Mouse (Mus musculus) midbrain, postnatal 0 days (tissue): ENCODE measurements around the gene Gm4553. TPM values are rescaled to one million over a fixed set of nuclear protein-coding genes. Genes with fewer than 3 reads are reported as not detected.
"Not testable (repeated sequence)": the region's sequence is repeated elsewhere in the genome, so short reads cannot be mapped to it uniquely, and the experiment has no call there.

ENCODE experiments used
- ATAC-seq: fragments of 200-750 bp; cut with Nextera tagmentation; 2 replicates; pipeline ENCODE4 v1.8.0; 2017; ENCODE audit warnings: moderate number of reproducible peaks, mild to moderate bottlenecking, moderate TSS enrichment, moderate library complexity; ENCODE audit not compliant: low FRiP score
- DNase-seq: peaks from one replicate; pipeline ENCODE4 v3.0.0-alpha.2; 2015; ENCODE audit warnings: low spot score
- H3K27ac ChIP-seq: fragments of 300-500 bp; sonication (generic); 2 replicates; pipeline ENCODE4 v1.5.1; 2014; ENCODE audit warnings: low read depth, mild to moderate bottlenecking, low read length, mixed read lengths
- H3K27me3 ChIP-seq: fragments of 300-500 bp; sonication (generic); 2 replicates; pipeline ENCODE4 v1.6.1; 2014; ENCODE audit warnings: low read length, control low read depth, mixed read lengths; ENCODE audit not compliant: insufficient read depth
- H3K36me3 ChIP-seq: fragments of 300-500 bp; sonication (generic); 2 replicates; pipeline ENCODE4 v1.6.1; 2014; ENCODE audit warnings: low read length, control low read depth, mixed read lengths; ENCODE audit not compliant: insufficient read depth
- H3K4me1 ChIP-seq: fragments of 300-500 bp; sonication (generic); 2 replicates; pipeline ENCODE4 v1.6.1; 2014; ENCODE audit warnings: mild to moderate bottlenecking, control low read depth, antibody characterized with exemption, low read length, mixed read lengths; ENCODE audit not compliant: insufficient read depth
- H3K4me2 ChIP-seq: fragments of 300-500 bp; sonication (generic); 2 replicates; pipeline ENCODE4 v1.6.1; 2014; ENCODE audit warnings: low read depth, mild to moderate bottlenecking, low read length, mixed read lengths; ENCODE audit not compliant: poor library complexity, severe bottlenecking
- H3K4me3 ChIP-seq: fragments of 300-500 bp; sonication (generic); 2 replicates; pipeline ENCODE4 v1.5.1; 2014; ENCODE audit warnings: low read depth, mild to moderate bottlenecking, low read length, moderate library complexity
- H3K9ac ChIP-seq: fragments of 300-500 bp; sonication (generic); replicated peaks from 2 replicates; pipeline ENCODE4 v1.6.1; 2014; ENCODE audit warnings: mild to moderate bottlenecking, low read length, moderate library complexity, mixed read lengths; ENCODE audit not compliant: poor library complexity, severe bottlenecking
- H3K9me3 ChIP-seq: fragments of 300-500 bp; sonication (generic); 2 replicates; pipeline ENCODE4 v1.6.1; 2016; ENCODE audit warnings: low read length, control low read depth
- CTCF ChIP-seq: IDR thresholded peaks from 2 replicates; pipeline ENCODE4 v1.5.1; 2016; ENCODE audit warnings: antibody characterized with exemption, mild to moderate bottlenecking
- WGBS: fragments of 180-500 bp; shearing (Covaris S2); extraction: QIAGEN DNeasy Blood & Tissue Kit; methylation state at CpG from one replicate; pipeline ENCODE4 v1.1.7; 2014; 5-methylcytosine and 5-hydroxymethylcytosine counted together
- polyA plus RNA-seq: library from polyadenylated mRNA; unstranded; fragments of >200 nt; fragmentation: Nextera tagmentation; extraction: Ambion mirVana; gene quantifications from 2 replicates; pipeline ENCODE4 v1.2.1, GENCODE M21; 2015
- total RNA-seq: library from RNA; depleted of rRNA; stranded (reverse); fragments of >200 nt; gene quantifications from 2 replicates; pipeline ENCODE4 v1.2.3, GENCODE M21; 2014; rRNA removed

Gene Gm4553
- total RNA-seq = not detected in 2 replicates
- polyA plus RNA-seq = not detected in 2 replicates

GRCm38 (mm10) chr7:142165639-142166038 lies at the start of gene Gm4553:
Gene Gm4553, minus strand, starts transcription at chr7:142165739.
- H3K27me3 ChIP-seq, H3K9me3 ChIP-seq, H3K36me3 ChIP-seq, H3K4me3 ChIP-seq, H3K4me1 ChIP-seq, ATAC-seq, H3K4me2 ChIP-seq, H3K27ac ChIP-seq, DNase-seq, H3K9ac ChIP-seq: not testable (repeated sequence)

- H3K27me3 ChIP-seq, H3K36me3 ChIP-seq, DNase-seq, H3K27ac ChIP-seq, H3K9me3 ChIP-seq, ATAC-seq, H3K9ac ChIP-seq, H3K4me2 ChIP-seq, H3K4me1 ChIP-seq, H3K4me3 ChIP-seq: not testable (repeated sequence)
- WGBS = 45% methylated on average over 1 of the region's 1 CpGs
These were observed 46.6 kb upstream of the Gm4553 start for GRCm38 (mm10) chr7:142212136-142212535.

- H3K9me3 ChIP-seq = no peaks in the 10 kb centered on the region
- TF ChIP-seq CTCF = no peak
- DNase-seq (no peak), ATAC-seq (no peak)
- H3K9ac ChIP-seq = no peak within 1 kb of the TSS
- H3K4me3 ChIP-seq = no peak within 1 kb of the TSS
- H3K27me3 ChIP-seq = no peaks in the 10 kb centered on the region
- WGBS = 55% methylated on average over 1 of the region's 1 CpGs
- H3K36me3 ChIP-seq = no peaks in the 10 kb centered on the region
- no peak within 1 kb of the TSS for H3K4me2 ChIP-seq
- no peaks in the 10 kb centered on the region for H3K4me1 ChIP-seq
- H3K27ac ChIP-seq = no peak within 1 kb of the TSS
These were observed 46.0 kb upstream of the Gm4553 start, which contains the start of gene Gm7579 for GRCm38 (mm10) chr7:142211559-142211958. Gene Gm7579, plus strand, starts transcription at chr7:142211859.

GRCm38 (mm10) chr7:142206891-142207290 lies 41.4 kb upstream of the Gm4553 start:
- not testable (repeated sequence) for H3K36me3 ChIP-seq, H3K4me3 ChIP-seq, H3K4me2 ChIP-seq, DNase-seq, H3K4me1 ChIP-seq, H3K27ac ChIP-seq, H3K27me3 ChIP-seq, H3K9me3 ChIP-seq, H3K9ac ChIP-seq, ATAC-seq
- whole genome bisulfite sequencing = 73% methylated on average over 5 of the region's 5 CpGs

GRCm38 (mm10) chr7:142205488-142205887 lies 39.9 kb upstream of the Gm4553 start:
- DNase-seq (no peak), ATAC-seq (no peak)
- Histone ChIP-seq H3K27me3 (no peaks in the 10 kb centered on the region), H3K4me2 (no peak overlapping the region), H3K9ac (no peak overlapping the region), H3K27ac (no peak overlapping the region), H3K4me3 (no peak overlapping the region), H3K9me3 (no peaks in the 10 kb centered on the region), H3K36me3 (no peaks in the 10 kb centered on the region), H3K4me1 (no peaks in the 10 kb centered on the region)
- no peak for TF ChIP-seq CTCF

- Histone ChIP-seq H3K9ac (no peak within 1 kb of the TSS), H3K9me3 (no peaks in the 10 kb centered on the region), H3K36me3 (no peaks in the 10 kb centered on the region), H3K4me1 (no peaks in the 10 kb centered on the region), H3K4me3 (no peak within 1 kb of the TSS), H3K27ac (no peak within 1 kb of the TSS), H3K4me2 (no peak within 1 kb of the TSS), H3K27me3 (no peaks in the 10 kb centered on the region)
- TF ChIP-seq CTCF = no peak
- DNase-seq = no peak
- 92% methylated on average over 1 of the region's 1 CpGs for WGBS
- no peak for ATAC-seq
These were observed 35.5 kb upstream of the Gm4553 start, which contains the start of gene Krtap5-3 for GRCm38 (mm10) chr7:142201064-142201463. Gene Krtap5-3, plus strand, starts transcription at chr7:142201364.
